8 mouse cellular contexts compared by ENCODE assay signal in the genomic region with DNA sequence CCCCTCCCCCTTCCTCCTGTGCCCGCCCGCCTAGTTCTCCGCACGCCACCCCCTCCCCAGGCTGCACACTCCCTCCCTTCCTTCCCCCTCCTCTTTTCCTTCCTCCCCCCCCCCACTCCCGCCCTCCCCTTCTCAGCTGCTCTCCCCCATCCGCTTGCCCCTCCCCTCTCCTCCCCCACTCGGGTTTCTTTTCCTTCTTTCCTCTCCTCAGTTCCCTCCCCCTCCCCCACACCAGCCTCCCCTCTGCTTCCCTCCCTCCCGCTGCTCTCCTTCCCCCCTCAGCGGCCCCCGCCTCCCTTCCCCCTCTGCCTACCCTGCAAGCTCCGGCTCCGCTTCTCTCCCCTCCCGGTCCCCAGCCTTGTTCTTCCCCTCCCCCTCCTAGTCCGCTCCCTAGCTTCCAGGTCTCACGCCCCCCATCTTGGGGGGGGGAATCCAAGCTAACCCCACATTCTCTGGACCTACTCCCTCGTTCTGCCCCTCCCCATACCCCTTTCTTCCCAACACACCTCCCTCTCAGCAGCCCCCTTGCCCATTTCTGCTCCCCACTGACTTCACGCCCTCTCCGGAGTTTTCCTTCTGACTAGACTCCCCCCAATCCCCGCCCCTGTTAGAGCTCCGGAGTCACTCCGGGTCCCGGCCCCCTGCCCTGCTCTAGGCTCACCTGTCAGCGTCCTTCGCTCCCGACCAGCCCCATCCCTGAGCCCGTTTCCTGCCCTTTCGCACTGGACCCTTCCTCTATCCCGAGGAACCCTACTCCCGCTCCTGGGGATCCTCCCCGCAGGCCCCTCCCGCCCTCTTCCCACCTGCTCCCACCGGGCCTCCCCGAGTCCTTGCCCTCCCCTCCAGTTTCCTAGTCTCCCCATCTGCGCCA. TPM values are rescaled to one million over a fixed set of nuclear protein-coding genes. Genes with fewer than 3 reads are reported as not detected.
DNase-seq lines count a peak whose midpoint lies in the region; ATAC-seq and TF ChIP-seq lines count a peak whose summit lies in the region.

No protein-coding gene starts in this region.

- H3K4me3 ChIP-seq in ES-Bruce4 (ENCODE audit: low read depth, low read length) = peak overlapping the region; percentile 96
- H3K4me3 ChIP-seq in embryonic facial prominence, embryonic 14.5 days (ENCODE audit: low read depth, low read length) = peak overlapping the region; percentile 89
- peak overlapping the region; percentile 88 for H3K4me3 ChIP-seq in heart, embryonic 13.5 days
- peak overlapping the region; percentile 61 for H3K4me3 ChIP-seq in lung, postnatal 0 days (ENCODE audit: low read depth, low read length)

- H3K27ac ChIP-seq in ES-Bruce4 (ENCODE audit: insufficient read depth, low read length) = no peak overlapping the region
- H3K27ac ChIP-seq in embryonic facial prominence, embryonic 14.5 days (replicated peaks; ENCODE audit: low read depth, low read length) = peak overlapping the region; percentile 89
- peak overlapping the region; percentile 94 for H3K27ac ChIP-seq in heart, embryonic 13.5 days (replicated peaks)
- peak overlapping the region; percentile 90 for H3K27ac ChIP-seq in lung, postnatal 0 days (ENCODE audit: low read length)

- H3K9me3 ChIP-seq in ES-Bruce4 (replicated peaks; ENCODE audit: control insufficient read depth, insufficient read depth, low read length, poor library complexity, severe bottlenecking) = peaks cover 5% of the 10 kb centered on the region; the same call in 1 of the 2 replicates
- no peaks in the 10 kb centered on the region for H3K9me3 ChIP-seq in embryonic facial prominence, embryonic 14.5 days (ENCODE audit: control insufficient read depth, low read length)
- H3K9me3 ChIP-seq in heart, embryonic 13.5 days = no peaks in the 10 kb centered on the region
- no peaks in the 10 kb centered on the region for H3K9me3 ChIP-seq in lung, postnatal 0 days (ENCODE audit: low read length)

- peak overlapping the region; percentile 64 for H3K9ac ChIP-seq in ES-Bruce4 (ENCODE audit: low read depth, poor library complexity, severe bottlenecking)
- peak overlapping the region; percentile 87 for H3K9ac ChIP-seq in embryonic facial prominence, embryonic 14.5 days (ENCODE audit: low read depth, low read length)
- peak overlapping the region; percentile 95 for H3K9ac ChIP-seq in heart, embryonic 13.5 days
- peak overlapping the region; percentile 69 for H3K9ac ChIP-seq in lung, postnatal 0 days (replicated peaks; ENCODE audit: low read depth)

- H3K36me3 ChIP-seq in ES-Bruce4 (ENCODE audit: control insufficient read depth, insufficient read depth, low read length, poor library complexity, severe bottlenecking) = no peaks in the 10 kb centered on the region
- H3K36me3 ChIP-seq in embryonic facial prominence, embryonic 14.5 days (ENCODE audit: control insufficient read depth, insufficient read depth, low read length) = peaks cover 21% of the 10 kb centered on the region
- peaks cover 33% of the 10 kb centered on the region for H3K36me3 ChIP-seq in heart, embryonic 13.5 days
- H3K36me3 ChIP-seq in lung, postnatal 0 days (ENCODE audit: insufficient read depth, low read length) = peaks cover 18% of the 10 kb centered on the region; the same call in 1 of the 2 replicates

- H3K27me3 ChIP-seq in ES-Bruce4 (ENCODE audit: control insufficient read depth, insufficient read depth, low read length, poor library complexity, severe bottlenecking) = no peaks in the 10 kb centered on the region; the same call in 1 of the 2 replicates
- H3K27me3 ChIP-seq in embryonic facial prominence, embryonic 14.5 days (replicated peaks; ENCODE audit: control insufficient read depth, insufficient read depth, low read length) = no peaks in the 10 kb centered on the region
- H3K27me3 ChIP-seq in heart, embryonic 13.5 days (replicated peaks) = peaks cover 5% of the 10 kb centered on the region
- no peaks in the 10 kb centered on the region for H3K27me3 ChIP-seq in lung, postnatal 0 days (replicated peaks; ENCODE audit: insufficient read depth, low read length)

- TF ChIP-seq EP300 in ES-Bruce4 (IDR thresholded peaks at IDR 0.05; ENCODE audit: insufficient read depth, low read depth, low read length) = no peak
- TF ChIP-seq EP300 in lung, postnatal 0 days (IDR thresholded peaks at IDR 0.05) = 0 out of 2 replicates have a peak, but pooled peaks have one; percentile 18

- H3K4me2 ChIP-seq in embryonic facial prominence, embryonic 14.5 days (ENCODE audit: low read depth, low read length) = peak overlapping the region; percentile 80
- H3K4me2 ChIP-seq in heart, embryonic 13.5 days = peak overlapping the region; percentile 92
- H3K4me2 ChIP-seq in lung, postnatal 0 days (replicated peaks; ENCODE audit: low read depth, low read length) = peak overlapping the region; percentile 82

- H3K4me1 ChIP-seq in ES-Bruce4 (ENCODE audit: control insufficient read depth, insufficient read depth, low read length) = peaks cover 3% of the 10 kb centered on the region
- H3K4me1 ChIP-seq in embryonic facial prominence, embryonic 14.5 days (ENCODE audit: control insufficient read depth, insufficient read depth, low read length) = peaks cover 26% of the 10 kb centered on the region
- H3K4me1 ChIP-seq in heart, embryonic 13.5 days = peaks cover 49% of the 10 kb centered on the region
- peaks cover 5% of the 10 kb centered on the region; the same call in 1 of the 2 replicates for H3K4me1 ChIP-seq in lung, postnatal 0 days (ENCODE audit: insufficient read depth, low read depth, low read length)

- 2% methylated on average over 32 of the region's 34 CpGs for WGBS in embryonic facial prominence, embryonic 14.5 days
- WGBS in heart, embryonic 13.5 days = under 1% methylated on average over 28 of the region's 34 CpGs
- 2% methylated on average over 26 of the region's 34 CpGs for WGBS in lung, postnatal 0 days

- DNase-seq in adrenal gland, postnatal 4 days (ENCODE audit: low spot score in 2 of 2) = peak; percentile 47 to 74
- DNase-seq in embryonic facial prominence, embryonic 14.5 days (ENCODE audit: low spot score) = peak; percentile 95
- DNase-seq in kidney, postnatal 4 days = peak; percentile 96 to 97
- DNase-seq in lung, postnatal 0 days (ENCODE audit: low spot score) = peak; percentile 95
- peak; percentile 89 for DNase-seq in retina, embryonic 14.5 days (ENCODE audit: low spot score)

- TF ChIP-seq POLR2A in ES-Bruce4 (IDR thresholded peaks at IDR 0.05; ENCODE audit: insufficient read depth, low read length) = no peak

- ATAC-seq in embryonic facial prominence, embryonic 14.5 days (ENCODE audit: low read depth) = peak; percentile 56
- ATAC-seq in heart, embryonic 13.5 days (ENCODE audit: extremely low read depth, insufficient number of reproducible peaks, low FRiP score, low TSS enrichment) = peak; percentile 48; the same call in 1 of the 2 replicates
- peak; percentile 68 for ATAC-seq in lung, postnatal 0 days
- no peak for ATAC-seq in activated CD4-positive, CD25-positive, alpha-beta regulatory T cell, adult 4 months

- no peak for TF ChIP-seq CTCF in ES-Bruce4 (IDR thresholded peaks at IDR 0.05; ENCODE audit: low read depth, low read length)
- TF ChIP-seq CTCF in lung, postnatal 0 days (IDR thresholded peaks at IDR 0.05) = no peak

RNA-seq across cellular contexts. Expression of gene Zfp467, which starts 1.1 kb away (rescaled TPM):
- 3.3 and 4.9 TPM in 2 replicates for polyA plus RNA-seq in ES-Bruce4 (2011; ENCODE audit: insufficient read depth, insufficient read length, low read depth, missing spikeins)
- 10 to 100 TPM; 64.1 to 64.7 TPM for total RNA-seq in adrenal gland, postnatal 4 days (2021)
- polyA plus RNA-seq in embryonic facial prominence, embryonic 14.5 days (2014; fragmentation: Nextera tagmentation; extraction: Ambion mirVana) = 22.1 and 25.4 TPM in 2 replicates
- polyA plus RNA-seq in heart, embryonic 13.5 days (2015; fragmentation: Nextera tagmentation; extraction: Ambion mirVana) = 16.1 and 20.8 TPM in 2 replicates
- polyA plus RNA-seq in lung, postnatal 0 days (2015; fragmentation: Nextera tagmentation; extraction: Ambion mirVana) = 31.5 and 34.6 TPM in 2 replicates
- 1 to 10 TPM; 7.4 to 9.7 TPM for polyA plus RNA-seq in activated CD4-positive, CD25-positive, alpha-beta regulatory T cell, adult 4 months (2017; shearing (Covaris generic))

RNA-seq across cellular contexts. Expression of gene Sspo, which starts 3.5 kb away (rescaled TPM):
- polyA plus RNA-seq in ES-Bruce4 (2011; ENCODE audit: insufficient read depth, insufficient read length, low read depth, missing spikeins) = 0.19 and 0.29 TPM in 2 replicates
- 1 to 10 TPM; 2.6 to 4.0 TPM for total RNA-seq in adrenal gland, postnatal 4 days (2021)
- 0.29 and 1.1 TPM in 2 replicates for polyA plus RNA-seq in embryonic facial prominence, embryonic 14.5 days (2014; fragmentation: Nextera tagmentation; extraction: Ambion mirVana)
- 0.22 and 0.27 TPM in 2 replicates for polyA plus RNA-seq in heart, embryonic 13.5 days (2015; fragmentation: Nextera tagmentation; extraction: Ambion mirVana)
- polyA plus RNA-seq in lung, postnatal 0 days (2015; fragmentation: Nextera tagmentation; extraction: Ambion mirVana) = 0.31 and 0.64 TPM in 2 replicates
- under 1 TPM; 0.04 to 0.55 TPM for polyA plus RNA-seq in activated CD4-positive, CD25-positive, alpha-beta regulatory T cell, adult 4 months (2017; shearing (Covaris generic))

RNA-seq across cellular contexts. Expression of gene Krba1, which starts 49.2 kb away (rescaled TPM):
- polyA plus RNA-seq in ES-Bruce4 (2011; ENCODE audit: insufficient read depth, insufficient read length, low read depth, missing spikeins) = 17.8 and 18.3 TPM in 2 replicates
- total RNA-seq in adrenal gland, postnatal 4 days (2021) = 10 to 100 TPM; 47.5 to 50.8 TPM
- 18.0 and 23.0 TPM in 2 replicates for polyA plus RNA-seq in embryonic facial prominence, embryonic 14.5 days (2014; fragmentation: Nextera tagmentation; extraction: Ambion mirVana)
- polyA plus RNA-seq in heart, embryonic 13.5 days (2015; fragmentation: Nextera tagmentation; extraction: Ambion mirVana) = 15.4 and 17.8 TPM in 2 replicates
- polyA plus RNA-seq in lung, postnatal 0 days (2015; fragmentation: Nextera tagmentation; extraction: Ambion mirVana) = 7.6 and 8.4 TPM in 2 replicates
- polyA plus RNA-seq in activated CD4-positive, CD25-positive, alpha-beta regulatory T cell, adult 4 months (2017; shearing (Covaris generic)) = 10 to 100 TPM in 1 of 2 experiments, 1 to 10 TPM in 1; 9.8 to 11.1 TPM
